In the genomic region with DNA sequence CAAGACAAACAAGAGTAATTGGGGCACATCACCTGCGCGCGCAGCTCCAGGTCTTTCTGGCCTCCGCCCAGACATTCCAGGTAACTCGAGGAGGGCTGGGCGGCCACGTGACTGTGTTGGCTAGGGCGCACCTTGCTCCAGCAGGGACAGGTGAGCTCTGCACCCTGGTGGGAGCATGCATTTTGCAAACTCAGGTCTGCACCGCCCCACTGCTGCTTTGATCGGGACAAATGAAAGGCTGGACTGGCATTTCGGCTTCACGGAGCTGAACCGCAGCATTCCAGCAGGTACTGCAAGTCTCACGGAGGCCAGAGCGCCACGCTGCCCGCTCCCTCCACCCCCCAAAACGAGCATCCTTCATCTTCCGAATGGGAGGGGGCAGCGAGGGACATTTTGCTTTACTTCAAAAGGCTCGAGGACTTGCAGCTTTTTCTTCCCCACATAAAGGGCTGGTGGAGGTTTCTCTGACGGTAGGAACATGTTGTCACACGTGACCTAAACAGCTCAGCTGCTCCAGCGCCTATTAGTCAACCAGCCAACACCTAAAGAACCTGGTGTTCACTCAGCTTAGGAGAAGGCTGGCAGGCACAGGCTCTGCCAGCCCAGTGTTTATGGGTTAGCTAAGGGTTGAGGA, we compare ENCODE assay signal across 7 mouse cellular contexts. TPM values are rescaled to one million over a fixed set of nuclear protein-coding genes. Genes with fewer than 3 reads are reported as not detected.
A peak's percentile ranks its signal among the peaks of the same experiment; 100 is the strongest.
DNase-seq lines count a peak whose midpoint lies in the region; ATAC-seq and TF ChIP-seq lines count a peak whose summit lies in the region.

TSS of gene Gm5148 (minus strand) at position 320 of the 634 bp plus-strand sequence.

- DNase-seq in ZHBTc4 (ENCODE audit: low read depth, low spot score): peak; percentile 75
- peak; percentile 89 for DNase-seq in cerebellum, postnatal 14 days
- DNase-seq in kidney, postnatal 25 days: peak; percentile 96 to 97
- no peak for DNase-seq in liver, embryonic 13.5 days
- DNase-seq in testis, postnatal 10 days (ENCODE audit: low spot score): peak; percentile 57

- ATAC-seq in heart, embryonic 14.5 days (ENCODE audit: insufficient number of reproducible peaks, insufficient read depth, low FRiP score, low read depth): 0 out of 2 replicates have a peak, but pooled peaks have one; percentile 44
- ATAC-seq in liver, embryonic 13.5 days (ENCODE audit: low read depth): peak; percentile 30

- no peaks in the 10 kb centered on the region for H3K9me3 ChIP-seq in heart, embryonic 14.5 days (ENCODE audit: control insufficient read depth, low read length)
- no peaks in the 10 kb centered on the region for H3K9me3 ChIP-seq in liver, embryonic 13.5 days (replicated peaks)

- WGBS in heart, embryonic 14.5 days: 4% methylated on average over 24 of the region's 24 CpGs
- WGBS in liver, embryonic 13.5 days (ENCODE audit: insufficient replicate concordance): 4% methylated on average over 24 of the region's 24 CpGs

- H3ac ChIP-seq in myocyte (ENCODE audit: control insufficient read depth, insufficient read length): no peak within 1 kb of the TSS

- no peak for TF ChIP-seq POLR2A in myocyte (IDR thresholded peaks at IDR 0.05; ENCODE audit: insufficient read length, low read depth)

- no peaks in the 10 kb centered on the region for H3K36me3 ChIP-seq in heart, embryonic 14.5 days (ENCODE audit: control insufficient read depth, insufficient read depth, low read length)
- H3K36me3 ChIP-seq in liver, embryonic 13.5 days: no peaks in the 10 kb centered on the region
- no peaks in the 10 kb centered on the region for H3K36me3 ChIP-seq in myocyte (ENCODE audit: control insufficient read depth, insufficient read depth)

- peak within 1 kb of the TSS; percentile 42 for H3K9ac ChIP-seq in heart, embryonic 14.5 days (ENCODE audit: low read length)
- 0 out of 2 replicates have a peak within 1 kb of the TSS, but pooled peaks have one; percentile 22 for H3K9ac ChIP-seq in liver, embryonic 13.5 days

- H3K4me3 ChIP-seq in heart, embryonic 14.5 days (ENCODE audit: control insufficient read depth in 1 of 2, insufficient read depth in 1 of 2, low read depth in 1 of 2, low read length in 2 of 2): peak within 1 kb of the TSS; percentile 43 to 52
- H3K4me3 ChIP-seq in liver, embryonic 13.5 days (replicated peaks): peak within 1 kb of the TSS; percentile 42
- no peak within 1 kb of the TSS for H3K4me3 ChIP-seq in myocyte

- H3K27ac ChIP-seq in heart, embryonic 14.5 days (replicated peaks in 1 of 2; ENCODE audit: control insufficient read depth in 1 of 2, insufficient read depth in 1 of 2, low read depth in 2 of 2, low read length in 2 of 2): no peak within 1 kb of the TSS
- no peak within 1 kb of the TSS for H3K27ac ChIP-seq in liver, embryonic 13.5 days

- H3K27me3 ChIP-seq in heart, embryonic 14.5 days (ENCODE audit: control insufficient read depth, insufficient read depth, low read length): 0 out of 2 replicates have a peak, but pooled peaks cover 3% of the 10 kb centered on the region
- H3K27me3 ChIP-seq in liver, embryonic 13.5 days: peaks cover 48% of the 10 kb centered on the region
- no peaks in the 10 kb centered on the region for H3K27me3 ChIP-seq in myocyte (ENCODE audit: control insufficient read depth, insufficient read depth, insufficient read length)

- peak within 1 kb of the TSS; percentile 85 for H3K4me2 ChIP-seq in heart, embryonic 14.5 days (ENCODE audit: low read length)
- H3K4me2 ChIP-seq in liver, embryonic 13.5 days: peak within 1 kb of the TSS; percentile 59
- peak within 1 kb of the TSS; percentile 24 for H3K4me2 ChIP-seq in myocyte (ENCODE audit: low read depth)

- H3K4me1 ChIP-seq in heart, embryonic 14.5 days (ENCODE audit: control insufficient read depth in 2 of 2, insufficient read depth in 2 of 2, low read length in 2 of 2): peaks cover 20 to 29% of the 10 kb centered on the region in 2 experiments
- peaks cover 23% of the 10 kb centered on the region for H3K4me1 ChIP-seq in liver, embryonic 13.5 days (replicated peaks)

- no peaks in the 10 kb centered on the region for H3K79me2 ChIP-seq in myocyte (ENCODE audit: control insufficient read depth, insufficient read depth)

TF ChIP-seq in myocyte, 11 proteins besides CTCF, POLR2A, EP300 and RAD21:
- no peak for TF ChIP-seq CEBPB (IDR thresholded peaks at IDR 0.05; ENCODE audit: insufficient read depth, poor library complexity, severe bottlenecking)
- no peak for TF ChIP-seq MYOG (IDR thresholded peaks at IDR 0.05; ENCODE audit: control insufficient read depth in 1 of 3, insufficient read depth in 1 of 3, insufficient read length in 2 of 3, low read depth in 2 of 3)
- TF ChIP-seq TCF3 (IDR thresholded peaks at IDR 0.05; ENCODE audit: insufficient read length, low read depth): no peak
- no peak for TF ChIP-seq SRF (IDR thresholded peaks at IDR 0.05; ENCODE audit: control insufficient read depth, insufficient read length, low read depth)
- no peak for TF ChIP-seq REST (IDR thresholded peaks at IDR 0.05; ENCODE audit: insufficient read depth, insufficient read length)
- TF ChIP-seq POLR2AphosphoS2 (IDR thresholded peaks at IDR 0.05; ENCODE audit: insufficient read length, low read depth): no peak
- TF ChIP-seq E2F4 (IDR thresholded peaks at IDR 0.05; ENCODE audit: insufficient read depth): no peak
- no peak for TF ChIP-seq USF1 (IDR thresholded peaks at IDR 0.05; ENCODE audit: low read depth)
- TF ChIP-seq MAX (IDR thresholded peaks at IDR 0.05; ENCODE audit: low read depth): no peak

RNA-seq across cellular contexts. Expression of gene Gm5148, which starts in this region (rescaled TPM):
- polyA plus RNA-seq in heart, embryonic 14.5 days (2014; fragmentation: Nextera tagmentation; extraction: Ambion mirVana): 2.7 and 3.7 TPM in 2 replicates
- polyA plus RNA-seq in liver, embryonic 13.5 days (2015; fragmentation: Nextera tagmentation; extraction: Ambion mirVana): 2.6 and 2.7 TPM in 2 replicates
- 27.4 TPM for polyA plus RNA-seq in myocyte (2012; fragmentation: generic; extraction: Trizol)

Comparison
In these comparisons a context has a peak if more than half of its experiments do, and no peak if none do; other contexts are left out.
1. H3K4me2 ChIP-seq: peak in every context shown above with its lines; median percentile 85 in heart, embryonic 14.5 days; 59 in liver, embryonic 13.5 days; 24 in myocyte.